Mouse (Mus musculus) kidney, embryonic 16.5 days (tissue): ENCODE measurements around the gene Ercc5. TPM values are rescaled to one million over a fixed set of nuclear protein-coding genes. Genes with fewer than 3 reads are reported as not detected.

Source experiments
- ATAC-seq: fragments of 200-750 bp; cut with Nextera tagmentation; 2 replicates; pipeline ENCODE4 v1.8.0; 2017; ENCODE audit warnings: moderate TSS enrichment; ENCODE audit not compliant: low FRiP score, low TSS enrichment
- H3K27ac ChIP-seq: fragments of 300-500 bp; sonication (generic); 2 replicates; pipeline ENCODE4 v1.5.1; 2014; ENCODE audit warnings: low read length
- H3K27me3 ChIP-seq: fragments of 300-500 bp; sonication (generic); 2 replicates; pipeline ENCODE4 v1.6.1; 2014; ENCODE audit warnings: low read length, control low read depth, mixed read lengths; ENCODE audit not compliant: insufficient read depth
- H3K36me3 ChIP-seq: fragments of 300-500 bp; sonication (generic); 2 replicates; pipeline ENCODE4 v1.6.1; 2014; ENCODE audit warnings: low read length, control low read depth, mixed read lengths; ENCODE audit not compliant: insufficient read depth
- H3K4me1 ChIP-seq: fragments of 300-500 bp; sonication (generic); 2 replicates; pipeline ENCODE4 v1.6.1; 2014; ENCODE audit warnings: low read length, control low read depth, mixed read lengths; ENCODE audit not compliant: insufficient read depth
- H3K4me2 ChIP-seq: fragments of 300-500 bp; sonication (generic); replicated peaks from 2 replicates; pipeline ENCODE4 v1.6.1; 2014; ENCODE audit warnings: low read depth, low read length
- H3K4me3 ChIP-seq: fragments of 300-500 bp; sonication (generic); 2 replicates; pipeline ENCODE4 v1.5.1; 2014; ENCODE audit warnings: mild to moderate bottlenecking, low read length
- H3K9ac ChIP-seq: fragments of 300-500 bp; sonication (generic); replicated peaks from 2 replicates; pipeline ENCODE4 v1.6.1; 2014; ENCODE audit warnings: low read length
- H3K9me3 ChIP-seq: fragments of 300-500 bp; sonication (generic); 2 replicates; pipeline ENCODE4 v1.6.1; 2016; ENCODE audit warnings: low read length, control low read depth
- WGBS: fragments of 180-500 bp; shearing (Covaris S2); extraction: QIAGEN DNeasy Blood & Tissue Kit; methylation state at CpG from one replicate; pipeline ENCODE4 v1.1.7; 2014; 5-methylcytosine and 5-hydroxymethylcytosine counted together
- polyA plus RNA-seq: library from polyadenylated mRNA; unstranded; fragments of >200 nt; fragmentation: Nextera tagmentation; extraction: Ambion mirVana; gene quantifications from 2 replicates; pipeline ENCODE4 v1.2.1, GENCODE M21; 2015

The Ercc5 gene
- polyA plus RNA-seq, 1 experiment from 2014 or later = 16.2 TPM

- Histone ChIP-seq H3K9me3 (peaks cover 11% of the 10 kb centered on the region), H3K4me1 (no peaks in the 10 kb centered on the region), H3K4me2 (no peak overlapping the region), H3K9ac (no peak overlapping the region), H3K36me3 (peaks cover 58% of the 10 kb centered on the region), H3K4me3 (no peak overlapping the region), H3K27ac (no peak overlapping the region), H3K27me3 (no peaks in the 10 kb centered on the region)
- WGBS = 91% methylated on average over 3 of the region's 3 CpGs
- ATAC-seq = no peak
These were observed 20.4 kb downstream of the Ercc5 start for GRCm38 (mm10) chr1:44167859-44168383.

GRCm38 (mm10) chr1:44172656-44173055 is 25.1 kb downstream of the Ercc5 start:
- WGBS = 94% methylated on average over 4 of the region's 4 CpGs
- Histone ChIP-seq H3K36me3 (peaks cover 67% of the 10 kb centered on the region), H3K4me3 (no peak overlapping the region), H3K9ac (no peak overlapping the region), H3K27me3 (no peaks in the 10 kb centered on the region), H3K27ac (no peak overlapping the region), H3K4me2 (no peak overlapping the region), H3K4me1 (no peaks in the 10 kb centered on the region), H3K9me3 (peaks cover 11% of the 10 kb centered on the region)
- ATAC-seq = no peak

- ATAC-seq = no peak
- no peaks in the 10 kb centered on the region for H3K27me3 ChIP-seq
- 89% methylated on average over 8 of the region's 8 CpGs for WGBS
- H3K9me3 ChIP-seq = peaks cover 11% of the 10 kb centered on the region
- no peak overlapping the region for H3K9ac ChIP-seq
- peaks cover 66% of the 10 kb centered on the region for H3K36me3 ChIP-seq
- H3K4me2 ChIP-seq = no peak overlapping the region
- no peaks in the 10 kb centered on the region for H3K4me1 ChIP-seq
- no peak overlapping the region for H3K27ac ChIP-seq
- no peak overlapping the region for H3K4me3 ChIP-seq
These were observed 26.4 kb downstream of the Ercc5 start for GRCm38 (mm10) chr1:44173903-44174302.

GRCm38 (mm10) chr1:44178086-44178485 is 30.5 kb downstream of the Ercc5 start:
- 92% methylated on average over 5 of the region's 5 CpGs for WGBS
- Histone ChIP-seq H3K9me3 (no peaks in the 10 kb centered on the region), H3K4me3 (no peak overlapping the region), H3K4me2 (no peak overlapping the region), H3K27me3 (no peaks in the 10 kb centered on the region), H3K4me1 (no peaks in the 10 kb centered on the region), H3K9ac (no peak overlapping the region), H3K27ac (no peak overlapping the region), H3K36me3 (peaks cover 51% of the 10 kb centered on the region)
- ATAC-seq = no peak

GRCm38 (mm10) chr1:44186396-44186795 is 38.9 kb downstream of the Ercc5 start:
- H3K27me3 ChIP-seq = no peaks in the 10 kb centered on the region
- H3K4me1 ChIP-seq = no peaks in the 10 kb centered on the region
- H3K9ac ChIP-seq = no peak overlapping the region
- ATAC-seq = no peak
- no peak overlapping the region for H3K4me2 ChIP-seq
- H3K27ac ChIP-seq = no peak overlapping the region
- peaks cover 3% of the 10 kb centered on the region for H3K36me3 ChIP-seq
- no peaks in the 10 kb centered on the region for H3K9me3 ChIP-seq
- no peak overlapping the region for H3K4me3 ChIP-seq

GRCm38 (mm10) chr1:44198273-44199171 is 51.0 kb downstream of the Ercc5 start:
- 13% methylated on average over 47 of the region's 47 CpGs for WGBS
- peak; percentile 67; the same call in 1 of the 2 replicates for ATAC-seq
- H3K9me3 ChIP-seq = no peaks in the 10 kb centered on the region
- H3K9ac ChIP-seq = peak overlapping the region; percentile 61
- no peaks in the 10 kb centered on the region for H3K36me3 ChIP-seq
- H3K4me3 ChIP-seq = peak overlapping the region; percentile 52
- H3K4me2 ChIP-seq = peak overlapping the region; percentile 94
- no peaks in the 10 kb centered on the region for H3K27me3 ChIP-seq
- H3K27ac ChIP-seq = no peak overlapping the region
- H3K4me1 ChIP-seq = no peaks in the 10 kb centered on the region

- Histone ChIP-seq H3K9me3 (no peaks in the 10 kb centered on the region), H3K36me3 (no peaks in the 10 kb centered on the region), H3K4me2 (no peak overlapping the region), H3K27ac (no peak overlapping the region), H3K9ac (no peak overlapping the region), H3K4me3 (no peak overlapping the region), H3K27me3 (no peaks in the 10 kb centered on the region), H3K4me1 (no peaks in the 10 kb centered on the region)
- 93% methylated on average over 15 of the region's 15 CpGs for WGBS
- no peak for ATAC-seq
These were observed 55.3 kb downstream of the Ercc5 start for GRCm38 (mm10) chr1:44202876-44203275.

GRCm38 (mm10) chr1:44214443-44214842 is 66.9 kb downstream of the Ercc5 start:
- Histone ChIP-seq H3K4me2 (no peak overlapping the region), H3K27ac (no peak overlapping the region), H3K27me3 (no peaks in the 10 kb centered on the region), H3K4me3 (no peak overlapping the region), H3K4me1 (no peaks in the 10 kb centered on the region), H3K9me3 (no peaks in the 10 kb centered on the region), H3K36me3 (no peaks in the 10 kb centered on the region), H3K9ac (no peak overlapping the region)
- ATAC-seq = no peak
- WGBS = 50% methylated on average over 2 of the region's 2 CpGs

- 67% methylated on average over 2 of the region's 2 CpGs for WGBS
- Histone ChIP-seq H3K4me3 (no peak overlapping the region), H3K27ac (no peak overlapping the region), H3K9ac (no peak overlapping the region), H3K4me2 (no peak overlapping the region), H3K9me3 (no peaks in the 10 kb centered on the region), H3K36me3 (no peaks in the 10 kb centered on the region), H3K27me3 (no peaks in the 10 kb centered on the region), H3K4me1 (no peaks in the 10 kb centered on the region)
- no peak for ATAC-seq
These were observed 69.0 kb downstream of the Ercc5 start for GRCm38 (mm10) chr1:44216352-44217116.
